Mouse (Mus musculus) thymus, adult 2 months (tissue): Measurements from ENCODE around the gene Gltp. TPM values are rescaled to one million over a fixed set of nuclear protein-coding genes. Genes with fewer than 3 reads are reported as not detected.

Experiments used
- DNase-seq: peaks from one replicate; pipeline ENCODE4 v3.0.0; 2021
- H3K27ac ChIP-seq: fragments of 200-500 bp; 2 replicates; pipeline ENCODE4 v1.5.1; 2012; ENCODE audit warnings: low read length, control low read depth; ENCODE audit not compliant: control insufficient read depth, insufficient read depth
- H3K27me3 ChIP-seq: fragments of 200-500 bp; 2 replicates; pipeline ENCODE4 v1.6.1; 2012; ENCODE audit warnings: mild to moderate bottlenecking, low read length, moderate library complexity, mixed read lengths; ENCODE audit not compliant: control insufficient read depth, insufficient read depth
- H3K36me3 ChIP-seq: fragments of 200-500 bp; 2 replicates; pipeline ENCODE4 v1.6.1; 2012; ENCODE audit warnings: mild to moderate bottlenecking, low read length, moderate library complexity; ENCODE audit not compliant: control insufficient read depth, insufficient read depth
- H3K4me1 ChIP-seq: fragments of 200-500 bp; replicated peaks from 2 replicates; pipeline ENCODE4 v1.6.1; 2012; ENCODE audit warnings: low read length; ENCODE audit not compliant: control insufficient read depth, insufficient read depth
- H3K4me3 ChIP-seq: fragments of 200-500 bp; 2 replicates; pipeline ENCODE4 v1.5.1; 2012; ENCODE audit warnings: mild to moderate bottlenecking, low read length, control low read depth, moderate library complexity; ENCODE audit not compliant: control insufficient read depth, insufficient read depth
- CTCF ChIP-seq: fragments of 200-500 bp; IDR thresholded peaks from 2 replicates; pipeline ENCODE4 v1.5.1; 2012; ENCODE audit warnings: mild to moderate bottlenecking, control low read depth, low read length, moderate library complexity, borderline replicate concordance; ENCODE audit not compliant: control insufficient read depth, poor library complexity, insufficient read depth; ENCODE audit errors: extremely low read depth
- POLR2A ChIP-seq: fragments of 200-500 bp; IDR thresholded peaks from 2 replicates; pipeline ENCODE4 v1.6.1; 2012; ENCODE audit warnings: mild to moderate bottlenecking, low read length, control low read depth, moderate library complexity; ENCODE audit not compliant: control insufficient read depth, poor library complexity, insufficient read depth; ENCODE audit errors: extremely low read depth
- WGBS: fragments of 180-500 bp; shearing (Covaris S2); methylation state at CpG from one replicate; pipeline ENCODE4 v1.1.7; 2018; 5-methylcytosine and 5-hydroxymethylcytosine counted together
- polyA plus RNA-seq: library from polyadenylated mRNA; depleted of rRNA; stranded (reverse); fragments of >200 nt; gene quantifications from 2 replicates; pipeline ENCODE4 v1.2.3, GENCODE M21; 2012

The Gltp gene
- polyA plus RNA-seq, 1 experiment: 237 TPM

GRCm38 (mm10) chr5:114680676-114681285, 10.0 kb downstream of the Gltp start:
- Histone ChIP-seq H3K4me1 (peaks cover 42% of the 10 kb centered on the region), H3K36me3 (peaks cover 17% of the 10 kb centered on the region), H3K27me3 (no peaks in the 10 kb centered on the region), H3K27ac (peak overlapping the region; percentile 90), H3K4me3 (peak overlapping the region; percentile 25)
- WGBS: 9% methylated on average over 19 of the region's 19 CpGs
- TF ChIP-seq POLR2A (0 out of 2 replicates have a peak, but pooled peaks have one; percentile 34), CTCF (no peak)
- DNase-seq: peak; percentile 58

DNA sequence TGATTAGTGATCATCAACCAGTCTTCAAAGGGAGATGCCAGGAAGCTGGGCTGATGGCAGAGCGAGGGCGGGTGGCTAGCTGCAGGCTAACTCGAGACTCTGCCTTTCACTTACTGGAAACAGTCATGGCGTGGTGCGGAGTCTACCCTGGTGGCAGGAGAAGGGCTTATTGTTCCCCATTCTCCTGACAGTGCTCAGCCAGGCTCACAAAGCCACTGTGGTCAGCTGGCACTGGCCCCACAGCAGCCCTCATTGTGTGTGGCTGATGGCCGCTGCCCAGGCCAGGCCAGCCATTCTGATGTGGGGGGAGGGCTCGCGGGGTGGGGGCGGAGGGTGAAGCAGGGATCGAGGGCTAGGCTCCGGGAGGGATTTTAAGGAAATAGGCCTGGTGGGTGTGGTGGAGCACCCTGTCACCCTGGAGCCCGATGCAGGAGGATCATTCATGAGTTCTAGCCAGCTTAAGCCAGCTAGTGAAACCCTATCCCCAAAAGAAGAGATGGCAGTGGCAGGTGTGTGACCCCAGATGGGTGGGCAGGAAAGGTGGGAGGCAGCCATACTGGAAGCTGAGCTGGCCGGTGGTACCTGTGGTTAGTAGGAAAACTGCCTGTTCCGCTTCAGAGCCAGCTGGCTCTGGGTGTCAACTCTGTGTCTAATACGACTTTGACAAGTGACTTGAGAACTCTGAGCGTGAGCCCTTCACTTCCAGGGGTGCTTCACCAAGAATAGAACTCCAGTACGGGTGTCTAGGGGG, 10.8 kb downstream of the Gltp start:
- no peak for TF ChIP-seq CTCF
- no peak for TF ChIP-seq POLR2A

DNA sequence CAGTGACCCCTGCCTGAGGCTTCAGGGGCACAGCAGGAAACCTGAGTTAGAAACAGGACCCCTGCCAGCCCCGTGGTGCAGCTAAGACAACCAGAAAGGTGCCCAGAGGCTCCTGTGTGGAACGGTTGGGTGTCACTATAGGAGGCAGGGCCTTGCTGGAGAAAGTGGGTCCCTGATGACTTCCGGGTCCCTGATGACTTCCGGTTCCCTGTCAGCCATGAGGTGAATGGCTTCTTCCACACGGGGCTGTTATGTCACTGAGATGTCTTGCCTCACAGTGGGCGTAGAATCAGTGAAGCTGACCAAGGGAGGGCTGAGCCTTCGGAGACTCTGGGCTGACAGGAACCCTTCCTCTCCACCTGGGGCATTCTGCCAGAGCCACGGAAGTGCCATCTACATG, 16.2 kb downstream of the Gltp start:
- 91% methylated on average over 8 of the region's 8 CpGs for WGBS
- TF ChIP-seq POLR2A (no peak), CTCF (no peak)
- no peaks in the 10 kb centered on the region for H3K27me3 ChIP-seq
- no peak overlapping the region for H3K4me3 ChIP-seq
- no peak overlapping the region for H3K27ac ChIP-seq
- H3K4me1 ChIP-seq: peaks cover 4% of the 10 kb centered on the region
- no peak for DNase-seq
- peaks cover 33% of the 10 kb centered on the region for H3K36me3 ChIP-seq

More for the DNA sequence above, 10.8 kb downstream of the Gltp start:
- 34% methylated on average over 17 of the region's 17 CpGs for WGBS
- Histone ChIP-seq H3K4me3 (no peak overlapping the region), H3K36me3 (peaks cover 22% of the 10 kb centered on the region), H3K4me1 (peaks cover 35% of the 10 kb centered on the region), H3K27me3 (no peaks in the 10 kb centered on the region), H3K27ac (peak overlapping the region; percentile 90)
- no peak for DNase-seq

DNA sequence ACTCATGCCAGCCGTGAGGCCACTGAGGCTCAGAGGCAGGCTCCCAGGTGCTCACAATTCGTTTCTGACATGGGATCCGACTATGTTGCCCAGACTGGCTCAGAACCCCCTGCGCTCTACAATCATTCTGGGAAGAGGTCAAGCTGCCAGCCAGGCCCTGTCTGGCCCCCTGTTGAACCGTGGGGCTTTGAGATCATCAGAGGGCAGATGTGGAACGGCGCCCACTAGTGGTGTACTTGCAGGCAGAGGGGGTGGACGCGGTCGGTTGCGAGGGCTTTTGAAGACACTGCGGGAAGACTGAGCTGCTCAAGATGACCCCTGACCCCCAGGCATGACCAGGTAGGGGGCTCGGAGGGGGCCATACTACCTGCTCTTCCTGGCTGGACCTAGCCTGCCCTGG, 17.7 kb downstream of the Gltp start:
- Histone ChIP-seq H3K27me3 (no peaks in the 10 kb centered on the region), H3K27ac (no peak overlapping the region), H3K4me3 (no peak overlapping the region), H3K4me1 (no peaks in the 10 kb centered on the region), H3K36me3 (peaks cover 37% of the 10 kb centered on the region)
- DNase-seq: no peak
- TF ChIP-seq POLR2A: no peak
- 0 out of 2 replicates have a peak, but pooled peaks have one; percentile 13 for TF ChIP-seq CTCF
- WGBS: 98% methylated on average over 13 of the region's 13 CpGs

- no peak overlapping the region for H3K27ac ChIP-seq
- 82% methylated on average over 5 of the region's 5 CpGs for WGBS
- DNase-seq: no peak
Observed at GRCm38 (mm10) chr5:114669014-114669413, 21.8 kb downstream of the Gltp start.

DNA sequence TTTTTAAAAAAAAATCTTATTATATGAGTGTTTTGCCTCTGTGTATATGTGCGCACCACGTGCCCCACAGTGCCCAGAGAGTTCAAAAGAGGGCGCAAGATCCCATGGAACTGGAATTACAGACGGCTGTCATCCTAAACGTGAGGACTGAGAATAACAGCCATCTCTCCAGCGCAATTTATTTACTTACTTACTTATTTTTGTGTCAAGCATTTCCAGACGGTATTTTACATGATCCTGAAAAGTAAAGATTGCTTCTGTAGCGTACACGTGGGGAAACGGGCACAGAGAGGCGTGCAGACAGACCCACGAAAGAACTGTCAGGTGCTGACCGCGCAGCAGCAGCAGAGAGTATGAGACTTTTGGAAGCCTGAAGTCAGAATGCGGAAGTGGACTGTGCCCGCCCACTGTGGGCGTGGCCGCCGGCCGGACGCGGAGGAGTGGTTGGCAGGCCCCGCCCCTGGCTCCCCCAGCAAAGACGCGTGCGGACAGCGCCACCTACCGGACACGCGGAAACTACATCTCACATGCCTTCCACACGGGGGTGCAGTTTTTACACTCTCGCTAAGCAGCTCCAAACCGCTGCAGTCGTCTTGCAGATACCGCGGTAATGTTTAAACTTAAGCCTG, 23.4 kb downstream of the Gltp start:
- TF ChIP-seq POLR2A: peak; percentile 41; the same call in 1 of the 2 replicates
- TF ChIP-seq CTCF: peak; percentile 100
- Histone ChIP-seq H3K27ac (peak overlapping the region; percentile 54; the same call in 1 of the 2 replicates), H3K4me1 (peaks cover 2% of the 10 kb centered on the region), H3K4me3 (peak overlapping the region; percentile 12; the same call in 1 of the 2 replicates), H3K36me3 (peaks cover 15% of the 10 kb centered on the region), H3K27me3 (no peaks in the 10 kb centered on the region)
- WGBS: 1% methylated on average over 36 of the region's 36 CpGs
- DNase-seq: peak; percentile 99

More at GRCm38 (mm10) chr5:114669014-114669413, 21.8 kb downstream of the Gltp start:
- H3K36me3 ChIP-seq: peaks cover 15% of the 10 kb centered on the region
- H3K4me1 ChIP-seq: peaks cover 2% of the 10 kb centered on the region
- H3K27me3 ChIP-seq: no peaks in the 10 kb centered on the region
- TF ChIP-seq CTCF (no peak), POLR2A (no peak)
- no peak overlapping the region for H3K4me3 ChIP-seq
